Mouse (Mus musculus) liver, embryonic 12.5 days (tissue): ENCODE data around the gene Acnat1. TPM values are rescaled to one million over a fixed set of nuclear protein-coding genes. Genes with fewer than 3 reads are reported as not detected.
"Not testable (repeated sequence)": the region's sequence is repeated elsewhere in the genome, so short reads cannot be mapped to it uniquely, and the experiment has no call there.

Experiments used
- ATAC-seq: fragments of 200-750 bp; cut with Nextera tagmentation; 2 replicates; pipeline ENCODE4 v1.8.0; 2017; ENCODE audit warnings: moderate number of reproducible peaks, mild to moderate bottlenecking, moderate library complexity
- H3K27ac ChIP-seq: fragments of 300-500 bp; sonication (generic); 2 replicates; pipeline ENCODE4 v1.5.1; 2016; ENCODE audit warnings: mild to moderate bottlenecking
- H3K27me3 ChIP-seq: fragments of 300-500 bp; sonication (generic); replicated peaks from 2 replicates; pipeline ENCODE4 v1.6.1; 2016; ENCODE audit warnings: mild to moderate bottlenecking, moderate library complexity
- H3K36me3 ChIP-seq: fragments of 300-500 bp; sonication (generic); 2 replicates; pipeline ENCODE4 v1.6.1; 2016; ENCODE audit warnings: mild to moderate bottlenecking, moderate library complexity
- H3K4me1 ChIP-seq: fragments of 300-500 bp; sonication (generic); 2 replicates; pipeline ENCODE4 v1.6.1; 2016
- H3K4me2 ChIP-seq: fragments of 300-500 bp; sonication (generic); 2 replicates; pipeline ENCODE4 v1.6.1; 2016; ENCODE audit warnings: mild to moderate bottlenecking, moderate library complexity
- H3K4me3 ChIP-seq: fragments of 300-500 bp; sonication (generic); 2 replicates; pipeline ENCODE4 v1.5.1; 2016; ENCODE audit warnings: mild to moderate bottlenecking, moderate library complexity
- H3K9ac ChIP-seq: fragments of 300-500 bp; sonication (generic); 2 replicates; pipeline ENCODE4 v1.6.1; 2016; ENCODE audit warnings: mild to moderate bottlenecking, moderate library complexity
- H3K9me3 ChIP-seq: fragments of 300-500 bp; sonication (generic); replicated peaks from 2 replicates; pipeline ENCODE4 v1.6.1; 2016; ENCODE audit warnings: mild to moderate bottlenecking, moderate library complexity
- WGBS: fragments of 180-500 bp; shearing (Covaris S2); methylation state at CpG from one replicate; pipeline ENCODE4 v1.1.7; 2016; ENCODE audit not compliant: insufficient replicate concordance; 5-methylcytosine and 5-hydroxymethylcytosine counted together
- polyA plus RNA-seq: library from polyadenylated mRNA; unstranded; fragments of >200 nt; fragmentation: Nextera tagmentation; extraction: Ambion mirVana; gene quantifications from 2 replicates; pipeline ENCODE4 v1.2.1, GENCODE M21; 2016

The Acnat1 gene
- 0.18 and 0.37 TPM in 2 replicates for polyA plus RNA-seq

DNA sequence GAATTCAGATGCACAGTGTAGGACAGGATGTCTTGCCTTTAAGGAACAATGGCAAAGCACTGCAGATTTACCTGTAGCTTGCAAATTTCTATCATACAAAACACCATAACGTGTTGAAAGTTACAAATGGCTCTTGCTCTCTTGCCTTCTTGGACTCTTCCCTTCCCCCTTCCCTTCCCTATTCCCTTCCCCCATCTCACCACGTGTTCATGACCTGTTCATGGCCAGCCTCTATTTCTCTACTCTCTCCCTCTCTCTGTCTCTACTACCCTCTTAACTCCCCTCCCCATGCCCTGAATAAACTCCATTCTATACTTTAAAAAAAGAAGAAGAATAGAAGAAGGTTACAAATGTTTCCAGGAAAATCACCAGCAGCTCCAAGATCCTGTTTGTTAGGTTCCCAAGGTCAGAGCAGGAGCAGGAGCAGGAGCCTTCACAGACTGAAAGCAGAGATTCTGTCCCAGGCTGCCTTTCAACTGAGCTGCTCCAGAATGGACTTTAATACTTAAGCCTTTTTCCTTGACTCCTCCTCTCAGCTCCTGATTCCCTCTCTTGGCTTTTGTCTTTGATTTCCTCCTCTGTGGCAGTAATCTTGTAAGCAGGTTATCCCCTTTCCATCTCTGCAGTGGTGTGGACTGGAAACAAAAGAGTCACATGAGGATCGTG is at the start of gene Acnat1:
TSS of gene Acnat1 (minus strand) at position 478 of the 666 bp plus-strand sequence.
- peak within 1 kb of the TSS; percentile 69 for H3K27ac ChIP-seq
- no peaks in the 10 kb centered on the region for H3K9me3 ChIP-seq
- no peak for ATAC-seq
- peak within 1 kb of the TSS; percentile 53 for H3K4me2 ChIP-seq
- 45% methylated on average over 3 of the region's 3 CpGs for WGBS
- H3K4me3 ChIP-seq: no peak within 1 kb of the TSS
- no peak within 1 kb of the TSS for H3K9ac ChIP-seq
- H3K4me1 ChIP-seq: peaks cover 58% of the 10 kb centered on the region
- no peaks in the 10 kb centered on the region for H3K36me3 ChIP-seq
- no peaks in the 10 kb centered on the region for H3K27me3 ChIP-seq

DNA sequence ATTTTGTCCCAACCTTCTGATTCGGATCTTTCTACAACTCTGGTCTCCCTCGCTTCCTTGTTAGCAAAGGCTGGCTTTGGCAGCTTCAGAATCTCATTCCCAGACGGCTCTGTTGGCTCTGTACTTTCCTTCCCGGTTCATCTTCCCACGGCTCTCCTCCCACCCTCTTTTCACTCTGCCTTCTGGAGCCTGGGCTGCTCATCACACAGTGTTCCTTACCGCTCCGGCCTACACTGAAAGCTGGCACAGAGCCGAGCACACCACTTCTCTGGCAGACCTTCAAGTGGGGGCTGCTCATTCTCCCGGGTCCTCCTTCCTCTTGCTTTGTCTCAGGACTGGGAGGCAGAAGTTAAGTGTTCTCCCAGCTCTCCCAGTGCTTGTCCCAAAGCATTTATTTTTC is 48.9 kb upstream of the Acnat1 start:
- peak overlapping the region; percentile 82; the same call in 1 of the 2 replicates for H3K4me2 ChIP-seq
- no peak overlapping the region for H3K4me3 ChIP-seq
- no peak overlapping the region for H3K27ac ChIP-seq
- WGBS: 84% methylated on average over 9 of the region's 9 CpGs
- H3K27me3 ChIP-seq: no peaks in the 10 kb centered on the region
- no peaks in the 10 kb centered on the region for H3K9me3 ChIP-seq
- ATAC-seq: no peak
- H3K9ac ChIP-seq: no peak overlapping the region
- H3K36me3 ChIP-seq: peaks cover 35% of the 10 kb centered on the region
- H3K4me1 ChIP-seq: peaks cover 31% of the 10 kb centered on the region

DNA sequence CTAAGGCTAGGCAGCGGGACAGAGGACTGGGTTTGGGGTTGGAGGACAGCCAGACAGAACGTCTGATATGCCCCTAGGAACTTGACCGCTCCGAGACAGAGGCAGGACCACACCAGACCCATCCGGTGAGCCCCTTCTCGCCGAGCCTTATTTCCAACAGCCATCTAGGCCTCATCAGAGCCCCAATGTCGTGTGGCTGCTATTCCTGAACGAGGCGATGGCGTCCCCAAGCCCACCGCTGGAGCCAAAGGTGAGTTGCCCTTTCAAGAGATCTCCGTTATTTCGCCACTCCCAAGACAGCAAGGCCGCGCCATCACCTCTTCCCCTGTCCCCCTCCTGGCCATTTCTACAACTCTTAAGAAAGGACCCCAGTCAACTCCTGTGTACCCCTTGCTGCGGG is 47.6 kb upstream of the Acnat1 start:
- peak overlapping the region; percentile 49; the same call in 1 of the 2 replicates for H3K27ac ChIP-seq
- 1% methylated on average over 17 of the region's 17 CpGs for WGBS
- peak; percentile 53 for ATAC-seq

DNA sequence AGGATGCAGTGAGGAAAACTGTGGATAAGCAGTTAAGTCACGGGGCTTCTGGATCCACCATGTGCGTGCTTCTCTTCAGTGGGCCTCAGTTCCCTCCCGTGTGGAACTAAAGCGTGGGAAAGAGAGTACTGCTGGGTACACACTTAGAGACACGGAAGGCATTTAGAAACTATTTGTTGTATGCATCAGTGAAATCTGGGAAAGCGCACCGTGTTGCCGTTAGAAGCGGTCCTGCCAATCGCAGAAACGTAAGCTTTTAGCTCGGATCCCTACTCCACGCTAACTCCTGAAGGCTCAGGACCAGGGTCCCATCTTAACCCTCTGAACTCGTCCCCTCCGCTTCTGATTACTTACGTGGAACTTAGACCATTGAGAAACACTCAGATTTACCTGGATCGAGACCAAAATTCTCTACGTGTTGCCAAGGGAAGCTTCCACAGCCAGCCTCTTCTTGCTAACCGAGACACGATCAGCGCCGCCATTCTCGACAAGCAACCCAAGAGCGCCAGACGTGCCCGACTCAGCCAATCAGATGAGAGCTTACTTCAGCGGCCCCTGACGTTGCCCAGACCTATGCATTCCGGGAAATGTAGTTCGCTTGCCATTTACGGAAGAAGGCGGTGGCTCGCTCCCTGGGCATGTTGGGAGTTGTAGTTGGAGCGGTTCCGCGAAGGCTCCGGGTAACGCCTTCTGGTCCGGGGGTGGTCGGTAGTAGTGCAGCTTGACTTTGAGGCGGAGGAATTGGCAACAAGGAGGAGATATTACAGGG is 47.0 kb upstream of the Acnat1 start, which contains the start of the genes Mrpl50 and Zfp189:
TSS of gene Mrpl50 (minus strand) at position 522 of the 769 bp plus-strand sequence.
TSS of gene Zfp189 (plus strand) at position 605 of the 769 bp plus-strand sequence.
- Histone ChIP-seq H3K4me2 (peak within 1 kb of the TSS; percentile 82), H3K9me3 (no peaks in the 10 kb centered on the region), H3K4me1 (peaks cover 38% of the 10 kb centered on the region), H3K27me3 (no peaks in the 10 kb centered on the region), H3K27ac (peak within 1 kb of the TSS; percentile 66; the same call in 1 of the 2 replicates), H3K36me3 (peaks cover 42% of the 10 kb centered on the region), H3K9ac (peak within 1 kb of the TSS; percentile 80), H3K4me3 (peak within 1 kb of the TSS; percentile 77)
- under 1% methylated on average over 41 of the region's 41 CpGs for WGBS
- peak; percentile 99 for ATAC-seq

More for the DNA sequence above, 47.6 kb upstream of the Acnat1 start:
- peaks cover 38% of the 10 kb centered on the region for H3K4me1 ChIP-seq
- H3K36me3 ChIP-seq: peaks cover 40% of the 10 kb centered on the region
- H3K27me3 ChIP-seq: no peaks in the 10 kb centered on the region
- peak overlapping the region; percentile 75 for H3K9ac ChIP-seq
- no peaks in the 10 kb centered on the region for H3K9me3 ChIP-seq
- H3K4me3 ChIP-seq: peak overlapping the region; percentile 77
- H3K4me2 ChIP-seq: peak overlapping the region; percentile 82

DNA sequence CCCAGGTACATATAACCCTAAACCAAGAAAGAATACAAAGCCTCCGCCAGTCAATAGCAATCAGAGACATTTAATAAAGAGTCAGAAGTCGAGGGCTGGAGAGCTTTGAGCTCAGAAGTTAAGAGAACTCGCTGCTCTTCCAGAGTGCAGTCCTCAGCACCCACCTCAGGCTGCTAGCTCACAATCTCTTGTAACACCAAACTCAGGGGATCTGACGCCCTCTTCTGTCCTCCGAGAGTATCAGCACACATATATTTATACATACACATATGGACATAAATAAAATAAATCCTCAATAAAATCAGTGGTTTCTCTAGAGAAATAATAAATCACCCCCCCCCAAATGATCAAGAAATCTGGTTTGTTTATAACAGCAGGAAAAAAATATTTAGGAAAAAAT is 45.8 kb upstream of the Acnat1 start:
- no peaks in the 10 kb centered on the region for H3K9me3 ChIP-seq
- no peaks in the 10 kb centered on the region for H3K27me3 ChIP-seq
- H3K27ac ChIP-seq: no peak overlapping the region
- H3K36me3 ChIP-seq: peaks cover 40% of the 10 kb centered on the region
- no peak for ATAC-seq
- H3K4me1 ChIP-seq: peaks cover 38% of the 10 kb centered on the region
- 58% methylated on average over 5 of the region's 5 CpGs for WGBS
- H3K4me2 ChIP-seq: peak overlapping the region; percentile 82
- H3K9ac ChIP-seq: no peak overlapping the region
- H3K4me3 ChIP-seq: peak overlapping the region; percentile 77

DNA sequence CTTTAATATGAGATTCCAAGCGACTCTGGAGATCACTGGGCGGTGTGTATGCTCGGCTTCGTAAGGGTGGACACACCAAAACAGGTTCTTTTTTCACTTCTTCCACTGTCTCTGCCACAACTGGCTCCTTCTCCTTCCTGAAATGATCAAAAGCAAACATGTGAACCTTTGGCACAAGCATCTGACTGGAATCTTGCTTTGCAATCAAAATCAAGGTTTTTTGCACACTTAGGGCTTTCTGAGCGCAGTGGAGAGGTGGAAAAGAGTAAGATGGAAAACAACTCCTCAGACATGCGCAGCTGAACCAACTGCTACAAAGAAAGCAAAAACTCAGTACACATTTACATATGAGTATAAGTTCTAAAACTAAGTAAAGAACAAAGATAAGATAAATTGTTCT is 40.7 kb upstream of the Acnat1 start:
- 91% methylated on average over 6 of the region's 6 CpGs for WGBS

DNA sequence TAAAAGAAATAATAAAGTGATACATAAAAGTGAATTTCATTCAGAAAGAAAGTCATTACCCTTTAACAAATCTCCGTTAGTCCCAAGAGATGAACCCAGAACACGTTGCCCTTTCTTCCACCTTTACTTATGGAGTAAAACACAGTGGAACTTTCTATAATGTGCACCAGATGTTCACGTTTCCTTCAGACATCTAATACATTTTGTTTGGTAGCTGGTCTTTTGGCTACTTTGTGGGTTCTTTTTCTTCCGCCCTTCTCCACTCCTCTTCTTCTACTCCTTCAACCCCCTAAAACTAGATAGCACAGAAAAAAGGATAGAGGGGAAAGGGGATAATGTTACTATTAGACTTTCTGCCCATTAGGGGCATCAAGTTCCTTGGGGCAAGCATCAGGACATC is 38.9 kb upstream of the Acnat1 start:
- peaks cover 7% of the 10 kb centered on the region for H3K4me1 ChIP-seq

More for the DNA sequence above, 40.7 kb upstream of the Acnat1 start:
- H3K36me3 ChIP-seq: peaks cover 51% of the 10 kb centered on the region
- H3K9me3 ChIP-seq: no peaks in the 10 kb centered on the region
- H3K4me1 ChIP-seq: peaks cover 22% of the 10 kb centered on the region
- H3K4me3 ChIP-seq: no peak overlapping the region
- H3K4me2 ChIP-seq: no peak overlapping the region
- H3K27ac ChIP-seq: no peak overlapping the region
- no peaks in the 10 kb centered on the region for H3K27me3 ChIP-seq
- no peak overlapping the region for H3K9ac ChIP-seq
- ATAC-seq: no peak

DNA sequence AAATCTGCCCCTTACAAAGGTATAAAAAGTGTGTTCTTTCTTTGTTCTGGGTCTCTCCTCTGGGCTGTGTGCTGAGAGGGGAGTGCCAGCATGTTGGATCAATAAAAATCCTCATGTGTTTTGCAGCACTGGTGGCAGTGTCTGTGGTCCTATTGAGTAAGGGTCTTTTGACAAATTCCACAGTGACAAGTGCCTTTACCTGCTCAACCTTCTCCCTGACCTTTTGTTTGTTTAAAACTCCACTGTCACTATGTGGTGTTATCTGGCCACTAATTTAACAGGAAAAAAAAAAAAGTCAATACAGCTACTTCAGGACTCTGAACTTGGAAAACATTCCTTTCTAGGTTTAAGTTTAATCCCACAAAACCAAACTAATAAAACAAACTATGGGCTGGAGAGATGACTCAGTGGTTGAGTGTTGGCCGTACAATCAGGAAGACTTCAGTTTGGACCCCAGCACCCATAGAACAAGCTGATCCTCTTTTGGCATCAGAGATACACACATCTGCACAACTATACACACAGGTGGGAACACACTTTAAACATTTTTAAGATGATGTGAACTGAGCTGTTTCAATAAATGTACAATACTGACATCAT is 36.6 kb upstream of the Acnat1 start:
- not testable (repeated sequence) for H3K9me3 ChIP-seq, H3K4me3 ChIP-seq, H3K27ac ChIP-seq, H3K9ac ChIP-seq, H3K4me2 ChIP-seq, H3K4me1 ChIP-seq, H3K27me3 ChIP-seq
- peak; percentile 45; the same call in 1 of the 2 replicates for ATAC-seq
- 79% methylated on average over 1 of the region's 1 CpGs for WGBS
- H3K36me3 ChIP-seq: peaks cover 30% of the 10 kb centered on the region

More for the DNA sequence above, 38.9 kb upstream of the Acnat1 start:
- peaks cover 39% of the 10 kb centered on the region for H3K36me3 ChIP-seq
- H3K9me3 ChIP-seq: no peaks in the 10 kb centered on the region
- H3K27ac ChIP-seq: no peak overlapping the region
- no peak for ATAC-seq
- no peak overlapping the region for H3K4me3 ChIP-seq
- H3K27me3 ChIP-seq: no peaks in the 10 kb centered on the region
- no peak overlapping the region for H3K9ac ChIP-seq
- WGBS: 89% methylated on average over 4 of the region's 4 CpGs
- H3K4me2 ChIP-seq: no peak overlapping the region

DNA sequence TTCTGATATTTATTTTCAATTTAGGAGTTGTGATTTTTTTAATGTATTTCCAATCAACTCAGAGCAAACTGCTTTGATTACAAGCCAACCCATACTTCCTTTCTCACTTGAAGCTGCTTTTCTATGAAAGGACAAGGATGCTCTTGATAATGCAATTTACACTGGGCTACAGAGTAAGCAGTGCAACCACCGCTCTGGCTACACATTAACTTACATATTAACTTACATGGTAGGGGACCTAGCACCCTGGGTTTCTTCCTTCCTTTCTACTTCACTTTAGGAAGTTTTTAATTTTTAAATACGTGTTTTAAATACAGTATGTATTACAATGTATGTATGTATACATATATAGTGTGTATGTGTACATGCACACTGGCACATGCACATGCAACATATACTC is 35.5 kb upstream of the Acnat1 start:
- Histone ChIP-seq H3K36me3 (peaks cover 26% of the 10 kb centered on the region), H3K27ac (no peak overlapping the region), H3K27me3 (no peaks in the 10 kb centered on the region), H3K9me3 (no peaks in the 10 kb centered on the region), H3K4me1 (peaks cover 5% of the 10 kb centered on the region; the same call in 1 of the 2 replicates), H3K4me2 (no peak overlapping the region), H3K9ac (no peak overlapping the region), H3K4me3 (no peak overlapping the region)
- ATAC-seq: no peak
- 73% methylated on average over 2 of the region's 2 CpGs for WGBS

DNA sequence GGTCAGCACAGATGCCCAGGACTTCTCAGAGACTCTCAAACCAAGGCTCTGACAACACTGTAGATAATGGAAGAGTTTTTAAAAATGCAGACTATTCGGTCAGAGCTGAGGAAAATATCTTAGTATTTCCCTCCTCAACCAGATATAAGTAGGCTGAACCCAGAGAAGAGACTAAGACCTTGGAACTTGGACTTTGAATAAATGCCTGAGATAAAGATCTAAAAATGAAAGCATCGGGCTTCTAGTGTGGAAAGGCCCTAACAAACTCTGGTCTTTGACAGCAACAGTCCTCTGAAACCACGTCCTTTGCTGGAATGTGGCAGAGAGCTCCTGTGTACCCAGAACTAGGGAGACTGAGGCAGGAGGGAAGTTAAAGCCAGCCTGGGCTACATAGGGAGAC is 32.7 kb upstream of the Acnat1 start, which contains the start of gene Baat:
TSS of gene Baat (minus strand) at position 172 of the 400 bp plus-strand sequence.
- Histone ChIP-seq H3K4me1 (peaks cover 5% of the 10 kb centered on the region; the same call in 1 of the 2 replicates), H3K27me3 (no peaks in the 10 kb centered on the region), H3K4me3 (no peak within 1 kb of the TSS), H3K36me3 (peaks cover under 1% of the 10 kb centered on the region), H3K27ac (no peak within 1 kb of the TSS), H3K9ac (no peak within 1 kb of the TSS), H3K4me2 (no peak within 1 kb of the TSS), H3K9me3 (no peaks in the 10 kb centered on the region)
- no peak for ATAC-seq
- 56% methylated on average over 3 of the region's 3 CpGs for WGBS

DNA sequence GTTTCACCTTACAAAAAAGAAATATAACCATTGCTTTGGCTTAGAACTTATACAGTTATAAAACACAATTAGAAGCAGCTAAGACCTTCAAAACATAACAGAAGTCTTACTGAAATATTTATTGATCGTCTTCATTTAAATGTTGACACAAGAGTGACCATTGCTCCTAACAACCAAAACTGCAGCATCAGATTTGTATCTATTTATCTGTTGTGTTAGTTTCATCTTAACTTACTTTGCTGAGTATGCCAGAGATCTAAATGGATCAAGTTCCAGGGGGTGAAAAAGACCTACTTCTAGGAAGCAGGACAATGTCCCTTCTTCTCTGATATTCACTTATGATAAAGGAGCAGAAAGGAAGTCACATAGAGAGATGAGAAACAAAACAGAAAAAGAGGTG is 29.9 kb upstream of the Acnat1 start:
- no peak overlapping the region for H3K9ac ChIP-seq
- peaks cover 5% of the 10 kb centered on the region; the same call in 1 of the 2 replicates for H3K4me1 ChIP-seq
- no peak overlapping the region for H3K4me3 ChIP-seq
- H3K27ac ChIP-seq: no peak overlapping the region
- 72% methylated on average over 1 of the region's 1 CpGs for whole genome bisulfite sequencing
- no peak for ATAC-seq
- no peak overlapping the region for H3K4me2 ChIP-seq
- H3K9me3 ChIP-seq: no peaks in the 10 kb centered on the region
- no peaks in the 10 kb centered on the region for H3K27me3 ChIP-seq
- H3K36me3 ChIP-seq: no peaks in the 10 kb centered on the region
